Mouse (Mus musculus) cerebellum, adult 9-10 months (tissue): ENCODE measurements at regions not wholly inside any gene's neighbourhood (a gene's known extent, or its start where the extent isn't known, plus 50 kb on each side); places are given as distances from the start of the nearest gene placed in this dataset.
"Not testable (repeated sequence)": the region's sequence is repeated elsewhere in the genome, so short reads cannot be mapped to it uniquely, and the experiment has no call there.

Experiments
- DNase-seq: peaks from one replicate; pipeline ENCODE4 v3.0.0; 2022

GRCm38 (mm10) chr12:8410410-8411341, 89.1 kb downstream of the Rhob start:
- DNase-seq = no peak

GRCm38 (mm10) chr12:8402084-8402483, 88.9 kb downstream of the Hs1bp3 start:
- no peak for DNase-seq

- no peak for DNase-seq
Observed at GRCm38 (mm10) chr12:8401376-8401775, 88.1 kb downstream of the Hs1bp3 start.

- no peak for DNase-seq
Observed at GRCm38 (mm10) chr12:8400345-8401130, 87.3 kb downstream of the Hs1bp3 start.

GRCm38 (mm10) chr12:8398852-8399251, 85.6 kb downstream of the Hs1bp3 start:
- DNase-seq = no peak

- not testable (repeated sequence) for DNase-seq
Observed at GRCm38 (mm10) chr12:8396408-8396807, 83.2 kb downstream of the Hs1bp3 start.

GRCm38 (mm10) chr12:8394894-8395297, 81.7 kb downstream of the Hs1bp3 start:
- DNase-seq = no peak

GRCm38 (mm10) chr12:8393976-8394375, 80.7 kb downstream of the Hs1bp3 start:
- DNase-seq = no peak
